Mouse (Mus musculus) testis, adult 10 weeks (tissue): ENCODE results near the gene Ltb. TPM values are rescaled to one million over a fixed set of nuclear protein-coding genes. Genes with fewer than 3 reads are reported as not detected.

Experiments used
- polyA plus RNA-seq: library from polyadenylated mRNA; stranded (reverse); fragments of 350-450 nt; fragmentation: Illumina TruSeq; extraction: RNeasy Lipid Tissue Mini Kit (QIAGEN cat#74804); gene quantifications from one replicate; pipeline ENCODE4 v1.2.3, GENCODE M21; 2014; ENCODE audit warnings: low read depth, low replicate concordance

Gene Ltb
- polyA plus RNA-seq, result not detected

GRCm38 (mm10) chr17:35193881-35194843 is at the start of gene Ltb:
Gene Ltb (plus strand): TSS chr17:35194439.

GRCm38 (mm10) chr17:35164568-35165450 is 29.4 kb upstream of the Ltb start, which contains the start of gene Prrc2a:
Gene Prrc2a (minus strand): TSS chr17:35164897.

GRCm38 (mm10) chr17:35175968-35176367 is 18.3 kb upstream of the Ltb start, which contains the start of gene Aif1:
Gene Aif1 (minus strand): TSS chr17:35176068.

GRCm38 (mm10) chr17:35187959-35188610 is 6.2 kb upstream of the Ltb start, which contains the start of gene Lst1:
Gene Lst1 (minus strand): TSS chr17:35188439.

GRCm38 (mm10) chr17:35201787-35202186 is 7.5 kb downstream of the Ltb start, which contains the start of gene Tnf:
Gene Tnf (minus strand): TSS chr17:35202007.

GRCm38 (mm10) chr17:35204494-35205379 is 10.5 kb downstream of the Ltb start, which contains the start of gene Lta:
Gene Lta (minus strand): TSS chr17:35205351.

GRCm38 (mm10) chr17:35220156-35220952 is 26.1 kb downstream of the Ltb start, which contains the start of gene Gm16181:
Gene Gm16181 (plus strand): TSS chr17:35220834.

GRCm38 (mm10) chr17:35233114-35233980 is 39.1 kb downstream of the Ltb start, which contains the start of gene Atp6v1g2:
Gene Atp6v1g2 (plus strand): TSS chr17:35233660.

GRCm38 (mm10) chr17:35235614-35236389 is 41.6 kb downstream of the Ltb start, which contains the start of gene Nfkbil1:
Gene Nfkbil1 (minus strand): TSS chr17:35235792.

GRCm38 (mm10) chr17:35241305-35242014 is 47.2 kb downstream of the Ltb start, which contains the start of gene Ddx39b:
Gene Ddx39b (plus strand): TSS chr17:35241746.

Other genes starting within 250 kb of the Ltb start
- gene Hspa1b, start 235.2 kb upstream of the Ltb start, polyA plus RNA-seq, result 0.56 TPM
- gene Gm20481, start 224.5 kb upstream of the Ltb start, polyA plus RNA-seq, result not detected
- gene Hspa1a, start 222.3 kb upstream of the Ltb start, polyA plus RNA-seq, result 0.57 TPM
- 215 TPM for gene Hspa1l, start 221.7 kb upstream of the Ltb start, polyA plus RNA-seq
- 115 TPM for gene Lsm2, start 212.6 kb upstream of the Ltb start, polyA plus RNA-seq
- 53.6 TPM for gene Vars, start 193.5 kb upstream of the Ltb start, polyA plus RNA-seq
- gene Vwa7, start 177.9 kb upstream of the Ltb start, polyA plus RNA-seq, result 0.15 TPM
- gene Sapcd1, start 166.4 kb upstream of the Ltb start, polyA plus RNA-seq, result not detected
- gene Msh5, start 147.7 kb upstream of the Ltb start, polyA plus RNA-seq, result 8.7 TPM
- 10.5 TPM for gene Clic1, start 144.5 kb upstream of the Ltb start, polyA plus RNA-seq
- gene Ddah2, start 135.4 kb upstream of the Ltb start, polyA plus RNA-seq, result 0.56 TPM
- gene Ly6g6c, start 129.1 kb upstream of the Ltb start, polyA plus RNA-seq, result 19.3 TPM
- 1.5 TPM for gene Mpig6b, start 128.3 kb upstream of the Ltb start, polyA plus RNA-seq
- gene Ly6g6e, start 117.5 kb upstream of the Ltb start, polyA plus RNA-seq, result not detected
- not detected for gene Ly6g6d, start 116.4 kb upstream of the Ltb start, polyA plus RNA-seq
- gene Ly6g6f, start 108.8 kb upstream of the Ltb start, polyA plus RNA-seq, result not detected
- gene Abhd16a, start 105.2 kb upstream of the Ltb start, polyA plus RNA-seq, result 8.2 TPM
- gene Ly6g5c, start 86.2 kb upstream of the Ltb start, polyA plus RNA-seq, result not detected
- not detected for gene Ly6g5b, start 79.0 kb upstream of the Ltb start, polyA plus RNA-seq
- gene Gpank1, start 73.0 kb upstream of the Ltb start, polyA plus RNA-seq, result 8.7 TPM
- 948 TPM for gene Csnk2b, start 72.4 kb upstream of the Ltb start, polyA plus RNA-seq
- gene D17H6S53E, start 68.1 kb upstream of the Ltb start, polyA plus RNA-seq, result 0.28 TPM
- not detected for gene Apom, start 62.4 kb upstream of the Ltb start, polyA plus RNA-seq
- gene Bag6, start 59.3 kb upstream of the Ltb start, polyA plus RNA-seq, result 44.2 TPM
- 14.1 TPM for gene Prrc2a, start 29.5 kb upstream of the Ltb start, polyA plus RNA-seq
- gene Aif1, start 18.4 kb upstream of the Ltb start, polyA plus RNA-seq, result 379 TPM
- not detected for gene Lst1, start 6.0 kb upstream of the Ltb start, polyA plus RNA-seq
- gene Tnf, start 7.6 kb downstream of the Ltb start, polyA plus RNA-seq, result not detected
- not detected for gene Lta, start 10.9 kb downstream of the Ltb start, polyA plus RNA-seq
- not detected for gene Gm16181, start 26.4 kb downstream of the Ltb start, polyA plus RNA-seq
- gene Atp6v1g2, start 39.2 kb downstream of the Ltb start, polyA plus RNA-seq, result 10.2 TPM
- 0.56 TPM for gene Nfkbil1, start 41.4 kb downstream of the Ltb start, polyA plus RNA-seq
- 7.1 TPM for gene Ddx39b, start 47.3 kb downstream of the Ltb start, polyA plus RNA-seq
- 2.8 TPM for gene H2-D1, start 68.3 kb downstream of the Ltb start, polyA plus RNA-seq
- gene H2-Q1, start 126.0 kb downstream of the Ltb start, polyA plus RNA-seq, result 0.08 TPM
- gene H2-Q2, start 147.8 kb downstream of the Ltb start, polyA plus RNA-seq, result 0.69 TPM
- gene H2-Q4, start 185.2 kb downstream of the Ltb start, polyA plus RNA-seq, result 1.6 TPM
- gene H2-Q6, start 230.4 kb downstream of the Ltb start, polyA plus RNA-seq, result 0.66 TPM
- 0.49 TPM for gene H2-Q7, start 244.7 kb downstream of the Ltb start, polyA plus RNA-seq